Mouse (Mus musculus) heart, adult 2 months (tissue): Measurements from ENCODE around the gene Chrna4. TPM values are rescaled to one million over a fixed set of nuclear protein-coding genes. Genes with fewer than 3 reads are reported as not detected.

ENCODE experiments used
- DNase-seq, 2 experiments: peaks; one replicate each; pipeline ENCODE4 v3.0.0; 2021
- H3K27ac ChIP-seq: fragments of 200-600 bp; 2 replicates; pipeline ENCODE4 v1.8.1; 2022
- H3K27me3 ChIP-seq: fragments of 200-500 bp; 2 replicates; pipeline ENCODE4 v1.6.1; 2012; ENCODE audit warnings: mild to moderate bottlenecking, low read length, inconsistent platforms, mixed read lengths; ENCODE audit not compliant: control insufficient read depth, insufficient read depth
- H3K36me3 ChIP-seq: fragments of 200-500 bp; 2 replicates; pipeline ENCODE4 v1.6.1; 2012; ENCODE audit warnings: low read length, inconsistent platforms; ENCODE audit not compliant: control insufficient read depth, insufficient read depth
- H3K4me1 ChIP-seq: fragments of 200-500 bp; 2 replicates; pipeline ENCODE4 v1.6.1; 2011; ENCODE audit warnings: low read length; ENCODE audit not compliant: control insufficient read depth, insufficient read depth
- H3K4me3 ChIP-seq: fragments of 200-600 bp; 2 replicates; pipeline ENCODE4 v1.8.1; 2022
- H3K79me2 ChIP-seq: fragments of 200-500 bp; replicated peaks from 2 replicates; pipeline ENCODE4 v1.6.1; 2012; ENCODE audit warnings: mild to moderate bottlenecking, inconsistent platforms, low read length, moderate library complexity, mixed read lengths; ENCODE audit not compliant: control insufficient read depth, insufficient read depth
- H3K9ac ChIP-seq: fragments of 200-500 bp; 2 replicates; pipeline ENCODE4 v1.6.1; 2012; ENCODE audit warnings: low read depth, mild to moderate bottlenecking, control low read depth, inconsistent platforms, low read length, mixed read lengths
- CTCF ChIP-seq: fragments of 200-600 bp; IDR thresholded peaks from 2 replicates; pipeline ENCODE4 v1.8.1; 2022; ENCODE audit warnings: antibody characterized with exemption, mild to moderate bottlenecking, moderate library complexity
- EP300 ChIP-seq: fragments of 200-500 bp; IDR thresholded peaks from 2 replicates; pipeline ENCODE4 v1.6.1; 2011; ENCODE audit warnings: low read depth, low read length, control low read depth; ENCODE audit not compliant: insufficient read depth
- POLR2A ChIP-seq: fragments of 200-500 bp; IDR thresholded peaks from 2 replicates; pipeline ENCODE4 v1.6.1; 2011; ENCODE audit warnings: mild to moderate bottlenecking, low read depth, low read length, control low read depth; ENCODE audit not compliant: insufficient read depth
- WGBS: fragments of 180-500 bp; shearing (Covaris S2); methylation state at CpG from one replicate; pipeline ENCODE4 v1.1.7; 2018; 5-methylcytosine and 5-hydroxymethylcytosine counted together
- intact Hi-C: fragments of 180-260 bp; cut with DNase I; formaldehyde crosslinking; loops from one replicate; pipeline ENCODE4 v1.15.1; 2025
- polyA plus RNA-seq: library from polyadenylated mRNA; depleted of rRNA; stranded (reverse); fragments of >200 nt; gene quantifications from 2 replicates; pipeline ENCODE4 v1.2.3, GENCODE M21; 2012; rRNA removed
- total RNA-seq, 2 experiments: library from RNA; stranded (reverse); gene quantifications; 2 replicates each; pipeline ENCODE4 v1.2.3; 2021

Gene Chrna4
- total and polyA plus RNA-seq, 3 experiments: not detected

DNA sequence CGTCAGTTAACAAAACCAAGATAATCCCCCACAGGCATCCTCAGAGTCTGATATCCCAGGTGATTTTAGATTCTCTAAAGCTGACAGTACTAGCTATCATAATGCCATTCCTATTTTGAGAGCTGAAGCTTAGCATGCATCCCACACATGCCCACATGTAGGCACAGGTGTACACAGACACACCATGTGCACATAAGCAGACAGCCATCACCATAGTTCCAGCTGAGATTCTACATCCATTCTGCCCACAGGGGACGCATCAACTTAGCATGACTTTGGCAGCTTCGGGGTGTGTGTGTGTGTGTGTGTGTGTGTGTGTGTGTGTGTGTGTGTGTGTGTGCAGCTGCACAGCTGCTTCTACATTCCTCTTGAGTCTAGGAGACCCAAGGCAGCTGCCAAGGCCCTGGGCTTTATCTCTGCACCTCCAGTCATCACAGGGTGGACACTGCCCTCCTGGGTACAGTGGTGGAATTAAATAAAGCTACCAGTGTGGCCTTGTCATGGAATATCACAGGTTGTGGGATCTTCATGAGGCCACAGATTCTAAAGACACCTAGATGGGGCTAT lies 54.9 kb downstream of the Chrna4 start:
- H3K4me1 ChIP-seq: no peaks in the 10 kb centered on the region
- intact Hi-C loops: no loop called here
- H3K27ac ChIP-seq: no peak overlapping the region
- DNase-seq: no peak
- no peak for TF ChIP-seq POLR2A
- no peak for TF ChIP-seq EP300
- no peak for TF ChIP-seq CTCF
- no peaks in the 10 kb centered on the region for H3K27me3 ChIP-seq
- no peak overlapping the region for H3K9ac ChIP-seq
- H3K36me3 ChIP-seq: no peaks in the 10 kb centered on the region
- H3K79me2 ChIP-seq: no peaks in the 10 kb centered on the region
- 50% methylated on average over 3 of the region's 3 CpGs for WGBS
- H3K4me3 ChIP-seq: no peak overlapping the region

DNA sequence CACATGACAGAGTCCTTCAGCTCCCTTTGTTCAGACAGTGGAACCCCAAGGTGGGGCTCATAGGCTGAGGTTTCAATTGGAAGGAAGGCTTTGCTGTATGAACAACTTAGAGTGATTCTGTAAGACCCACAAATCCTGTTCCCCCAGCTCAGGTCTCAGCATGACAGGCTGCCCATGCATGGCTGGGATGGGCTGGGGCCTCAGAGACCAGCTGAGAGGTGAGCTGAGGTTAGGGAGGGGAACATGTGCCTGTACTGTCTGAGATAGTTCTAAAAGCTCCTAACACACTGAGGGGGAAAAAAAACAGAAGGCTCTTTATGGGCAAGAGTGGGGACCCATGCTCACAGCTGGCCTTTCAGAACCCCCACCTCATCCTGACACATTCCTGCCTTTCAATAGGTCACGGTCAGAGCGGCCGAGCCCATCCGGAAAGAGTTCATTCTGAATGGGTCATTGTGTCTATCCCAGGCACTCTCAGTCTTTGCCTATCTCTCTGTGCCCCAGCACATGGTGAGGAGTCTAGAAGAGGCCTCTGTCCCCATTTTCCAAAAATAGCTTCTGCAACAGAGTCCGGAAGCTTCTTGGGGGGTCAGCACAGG lies 55.8 kb downstream of the Chrna4 start:
- WGBS: 23% methylated on average over 5 of the region's 5 CpGs
- H3K9ac ChIP-seq: no peak overlapping the region
- H3K27ac ChIP-seq: no peak overlapping the region
- no peaks in the 10 kb centered on the region for H3K36me3 ChIP-seq
- TF ChIP-seq POLR2A: no peak
- no peak for TF ChIP-seq EP300
- TF ChIP-seq CTCF: no peak
- no peaks in the 10 kb centered on the region for H3K27me3 ChIP-seq
- intact Hi-C loops: no loop called here
- H3K4me3 ChIP-seq: no peak overlapping the region
- no peaks in the 10 kb centered on the region for H3K4me1 ChIP-seq
- DNase-seq: no peak
- H3K79me2 ChIP-seq: no peaks in the 10 kb centered on the region

DNA sequence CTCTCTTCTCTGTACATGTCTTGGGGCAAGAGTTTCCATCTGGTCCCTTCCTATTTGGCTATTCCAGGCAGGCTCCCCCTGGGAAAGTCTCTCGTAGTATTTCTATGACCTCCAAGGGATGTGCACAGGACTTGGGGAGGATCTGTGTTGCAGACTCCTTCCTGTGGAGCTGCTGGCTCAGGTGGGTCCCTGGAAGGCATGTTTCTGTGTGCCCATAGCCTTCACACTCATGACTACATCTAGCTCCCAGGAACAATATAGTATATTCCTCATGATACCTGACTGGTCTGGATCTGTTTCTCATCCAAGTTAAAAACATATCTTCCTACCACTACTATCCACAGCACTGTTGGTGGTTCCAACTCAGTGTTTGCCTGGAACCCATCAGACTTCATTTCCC lies 56.3 kb downstream of the Chrna4 start:
- Histone ChIP-seq H3K36me3 (no peaks in the 10 kb centered on the region), H3K27me3 (no peaks in the 10 kb centered on the region), H3K4me1 (no peaks in the 10 kb centered on the region), H3K4me3 (no peak overlapping the region), H3K79me2 (no peaks in the 10 kb centered on the region), H3K27ac (no peak overlapping the region), H3K9ac (no peak overlapping the region)
- TF ChIP-seq EP300 (no peak), POLR2A (no peak), CTCF (no peak)
- DNase-seq: no peak
- intact Hi-C loops: no loop called here
- 40% methylated on average over 1 of the region's 1 CpGs for WGBS

DNA sequence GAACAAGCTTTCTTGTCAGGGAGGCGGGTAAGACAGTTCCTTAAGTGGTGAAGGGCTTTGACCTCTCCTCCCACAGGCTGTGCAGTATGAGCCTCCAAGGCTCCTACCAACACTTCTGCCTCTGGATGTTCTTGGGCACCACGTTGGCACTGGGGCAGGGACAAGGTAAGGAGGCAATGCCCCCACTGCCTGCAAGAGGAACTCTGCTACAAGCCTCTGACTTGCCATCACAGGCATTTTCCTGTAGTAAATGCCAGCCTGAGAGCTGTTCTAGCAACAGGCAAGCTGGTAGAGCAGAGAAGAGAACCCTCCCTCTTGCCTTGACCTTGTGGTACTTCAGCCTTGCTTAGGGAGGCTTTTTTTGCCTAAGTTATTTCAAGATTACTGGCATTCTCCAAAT lies 56.9 kb downstream of the Chrna4 start, which contains the start of gene Col20a1:
Col20a1 (plus strand) TSS at position 87 of the 400 bp plus-strand sequence.
- intact Hi-C loops: no loop called here
- Histone ChIP-seq H3K79me2 (no peaks in the 10 kb centered on the region), H3K27ac (no peak within 1 kb of the TSS), H3K4me3 (no peak within 1 kb of the TSS), H3K36me3 (no peaks in the 10 kb centered on the region), H3K4me1 (no peaks in the 10 kb centered on the region), H3K9ac (no peak within 1 kb of the TSS), H3K27me3 (no peaks in the 10 kb centered on the region)
- WGBS: 56% methylated on average over 2 of the region's 2 CpGs
- TF ChIP-seq EP300: no peak
- no peak for TF ChIP-seq POLR2A
- no peak for TF ChIP-seq CTCF
- DNase-seq: no peak

DNA sequence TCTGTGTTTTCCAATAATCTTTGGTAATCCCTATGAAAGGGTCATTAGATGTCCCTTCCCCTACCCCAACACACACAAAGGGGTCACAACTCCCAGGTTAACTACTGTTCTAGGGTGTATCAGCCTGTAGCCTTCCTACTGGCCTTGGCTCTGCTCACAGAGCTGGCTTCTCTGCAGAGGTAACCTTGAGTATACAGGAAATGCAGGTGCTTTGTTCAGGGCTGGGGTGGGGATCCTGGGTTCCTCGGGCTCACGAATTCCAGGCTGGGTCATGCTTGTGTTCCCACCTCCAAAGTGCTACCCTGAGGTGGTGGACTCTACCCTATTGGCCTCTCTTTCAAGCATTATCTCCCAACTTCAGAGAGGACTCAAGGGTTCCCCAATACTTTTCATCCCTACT lies 57.7 kb downstream of the Chrna4 start:
- 72% methylated on average over 2 of the region's 2 CpGs for WGBS
- DNase-seq: no peak
- H3K79me2 ChIP-seq: no peaks in the 10 kb centered on the region
- H3K4me3 ChIP-seq: no peak overlapping the region
- no peaks in the 10 kb centered on the region for H3K4me1 ChIP-seq
- H3K9ac ChIP-seq: no peak overlapping the region
- H3K36me3 ChIP-seq: no peaks in the 10 kb centered on the region
- no peak overlapping the region for H3K27ac ChIP-seq
- H3K27me3 ChIP-seq: no peaks in the 10 kb centered on the region
- intact Hi-C loops: no loop called here
- TF ChIP-seq CTCF: no peak
- TF ChIP-seq EP300: no peak
- TF ChIP-seq POLR2A: no peak

DNA sequence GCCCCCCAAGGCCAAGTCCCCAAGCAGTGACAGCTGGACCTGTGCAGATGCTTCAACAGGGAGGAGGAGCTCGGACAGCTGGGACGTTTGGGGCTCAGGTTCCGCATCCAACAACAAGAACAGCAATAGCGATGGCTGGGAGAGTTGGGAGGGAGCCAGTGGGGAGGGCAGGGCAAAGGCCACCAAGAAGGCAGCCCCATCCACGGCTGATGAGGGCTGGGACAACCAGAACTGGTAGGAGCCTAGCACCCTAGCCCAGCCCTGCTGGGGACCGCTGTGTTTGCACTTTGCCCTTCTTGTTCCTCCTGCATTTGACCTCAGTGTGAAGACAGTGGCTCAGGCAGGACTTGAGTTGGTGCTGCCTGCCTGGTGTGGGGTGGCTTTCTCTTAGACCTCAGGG lies 62.2 kb downstream of the Chrna4 start:
- TF ChIP-seq POLR2A: no peak
- TF ChIP-seq CTCF: no peak
- no peak for TF ChIP-seq EP300
- no peak overlapping the region for H3K9ac ChIP-seq
- intact Hi-C loops: no loop called here
- no peaks in the 10 kb centered on the region for H3K4me1 ChIP-seq
- no peak overlapping the region for H3K27ac ChIP-seq
- WGBS: 70% methylated on average over 6 of the region's 6 CpGs
- H3K4me3 ChIP-seq: no peak overlapping the region
- no peaks in the 10 kb centered on the region for H3K36me3 ChIP-seq
- no peaks in the 10 kb centered on the region for H3K79me2 ChIP-seq
- DNase-seq: no peak
- H3K27me3 ChIP-seq: no peaks in the 10 kb centered on the region

Other genes with a start within 250 kb of the Chrna4 start
- 10 to 100 TPM; 31.7 to 36.4 TPM for gene Ythdf1, start 122.6 kb downstream of the Chrna4 start, total RNA-seq
- gene Ythdf1, start 122.6 kb downstream of the Chrna4 start, polyA plus RNA-seq: 30.8 and 51.1 TPM in 2 replicates
- not detected for gene Birc7, start 114.5 kb downstream of the Chrna4 start, total RNA-seq
- gene Birc7, start 114.5 kb downstream of the Chrna4 start, polyA plus RNA-seq: not detected in 2 replicates
- gene Nkain4, start 88.8 kb downstream of the Chrna4 start, total RNA-seq: 1 to 10 TPM; 7.0 to 7.3 TPM
- 18.0 and 29.4 TPM in 2 replicates for gene Nkain4, start 88.8 kb downstream of the Chrna4 start, polyA plus RNA-seq
- gene Arfgap1, start 76.3 kb downstream of the Chrna4 start, total RNA-seq: 10 to 100 TPM; 28.8 to 32.2 TPM
- 31.9 and 41.4 TPM in 2 replicates for gene Arfgap1, start 76.3 kb downstream of the Chrna4 start, polyA plus RNA-seq
- gene Col20a1, start 57.0 kb downstream of the Chrna4 start, total RNA-seq: under 1 TPM; 0.23 to 0.44 TPM
- gene Col20a1, start 57.0 kb downstream of the Chrna4 start, polyA plus RNA-seq: 1.2 and 2.0 TPM in 2 replicates
- gene Kcnq2, start 91.8 kb upstream of the Chrna4 start, total RNA-seq: under 1 TPM in 1 of 2 experiments, not detected in 1; 0.05 TPM
- 0.23 TPM in 2 replicates for gene Kcnq2, start 91.8 kb upstream of the Chrna4 start, polyA plus RNA-seq
- 1,000 to 10,000 TPM; 1,434 to 1,646 TPM for gene Eef1a2, start 113.5 kb upstream of the Chrna4 start, total RNA-seq
- 1,031 and 1,150 TPM in 2 replicates for gene Eef1a2, start 113.5 kb upstream of the Chrna4 start, polyA plus RNA-seq
- 10 to 100 TPM; 47.5 to 57.7 TPM for gene Ppdpf, start 143.7 kb upstream of the Chrna4 start, total RNA-seq
- 81.2 and 82.4 TPM in 2 replicates for gene Ppdpf, start 143.7 kb upstream of the Chrna4 start, polyA plus RNA-seq
- under 1 TPM in 1 of 2 experiments, not detected in 1; 0.07 TPM for gene Ptk6, start 159.2 kb upstream of the Chrna4 start, total RNA-seq
- 0.03 TPM in 1 of 2 replicates, not detected in the other for gene Ptk6, start 159.2 kb upstream of the Chrna4 start, polyA plus RNA-seq
- under 1 TPM; 0.44 to 0.59 TPM for gene Srms, start 169.6 kb upstream of the Chrna4 start, total RNA-seq
- gene Srms, start 169.6 kb upstream of the Chrna4 start, polyA plus RNA-seq: 0.59 and 1.3 TPM in 2 replicates
- not detected for gene Fndc11, start 176.5 kb upstream of the Chrna4 start, total RNA-seq
- 0.29 and 0.43 TPM in 2 replicates for gene Fndc11, start 176.5 kb upstream of the Chrna4 start, polyA plus RNA-seq
- gene Helz2, start 198.5 kb upstream of the Chrna4 start, total RNA-seq: 10 to 100 TPM in 1 of 2 experiments, 1 to 10 TPM in 1; 9.2 to 11.2 TPM
- 14.1 and 19.4 TPM in 2 replicates for gene Helz2, start 198.5 kb upstream of the Chrna4 start, polyA plus RNA-seq
- 10 to 100 TPM in 1 of 2 experiments, 1 to 10 TPM in 1; 8.5 to 10.2 TPM for gene Gmeb2, start 244.5 kb upstream of the Chrna4 start, total RNA-seq
- 9.4 and 12.7 TPM in 2 replicates for gene Gmeb2, start 244.5 kb upstream of the Chrna4 start, polyA plus RNA-seq